Mouse (Mus musculus): Measurements from ENCODE around the gene BC067074. TPM values are rescaled to one million over a fixed set of nuclear protein-coding genes. Genes with fewer than 3 reads are reported as not detected.

Gene BC067074
- polyA plus RNA-seq, 1 experiment from 2014 or later: 3.0 TPM

DNA sequence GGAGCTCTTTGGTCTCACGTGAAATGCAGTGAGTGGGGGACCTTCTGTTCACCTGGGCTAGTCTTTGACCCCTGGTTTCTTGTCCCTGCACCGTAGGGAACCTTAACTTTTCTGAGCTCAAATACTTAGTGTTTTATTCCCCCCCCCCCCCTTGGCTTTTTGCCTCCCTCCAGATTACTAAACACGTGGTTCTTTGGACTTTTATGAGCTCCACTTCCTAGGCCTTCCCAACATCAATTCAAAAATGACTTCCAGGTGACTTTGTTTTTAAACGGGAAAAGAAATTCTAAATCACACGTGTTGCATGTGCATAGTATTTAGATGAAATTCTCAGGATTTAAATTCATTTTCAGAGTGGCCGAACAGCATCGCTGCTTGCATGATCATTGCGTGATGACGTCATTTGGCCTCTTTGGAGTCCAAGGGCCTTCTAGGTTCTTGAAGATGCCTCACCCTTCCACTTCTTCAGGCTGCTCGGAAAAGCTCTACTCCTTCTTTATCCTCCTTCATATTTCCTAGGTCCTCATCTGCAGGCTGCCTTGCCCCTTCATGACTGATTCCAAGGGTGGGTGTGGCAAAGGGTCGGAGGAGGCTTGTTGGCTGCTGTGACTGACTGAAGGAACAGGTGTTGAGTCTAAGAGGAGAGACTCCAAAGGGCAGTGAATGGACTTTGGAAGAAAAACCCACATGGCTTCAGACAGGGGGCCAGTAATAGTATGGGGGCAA lies 911 bp downstream of the BC067074 start:
- WGBS (ENCODE audit: insufficient replicate concordance): 58% methylated on average over 11 of the region's 11 CpGs
- Histone ChIP-seq H3K4me3 (ENCODE audit: low read depth, low read length) (peak overlapping the region; percentile 72), H3K4me2 (peak overlapping the region; percentile 89), H3K9me3 (replicated peaks; ENCODE audit: control insufficient read depth, low read length) (no peaks in the 10 kb centered on the region), H3K36me3 (ENCODE audit: control insufficient read depth, insufficient read depth, low read length) (no peaks in the 10 kb centered on the region), H3K27ac (ENCODE audit: low read depth, low read length) (no peak overlapping the region), H3K4me1 (ENCODE audit: control insufficient read depth, insufficient read depth, low read length) (no peaks in the 10 kb centered on the region; the same call in 1 of the 2 replicates), H3K9ac (ENCODE audit: low read depth, low read length) (peak overlapping the region; percentile 91), H3K27me3 (ENCODE audit: control insufficient read depth, insufficient read depth, low read length) (peaks cover 10% of the 10 kb centered on the region; the same call in 1 of the 2 replicates)
- ATAC-seq (replicated peaks; ENCODE audit: insufficient number of reproducible peaks, low FRiP score, low TSS enrichment): no peak

DNA sequence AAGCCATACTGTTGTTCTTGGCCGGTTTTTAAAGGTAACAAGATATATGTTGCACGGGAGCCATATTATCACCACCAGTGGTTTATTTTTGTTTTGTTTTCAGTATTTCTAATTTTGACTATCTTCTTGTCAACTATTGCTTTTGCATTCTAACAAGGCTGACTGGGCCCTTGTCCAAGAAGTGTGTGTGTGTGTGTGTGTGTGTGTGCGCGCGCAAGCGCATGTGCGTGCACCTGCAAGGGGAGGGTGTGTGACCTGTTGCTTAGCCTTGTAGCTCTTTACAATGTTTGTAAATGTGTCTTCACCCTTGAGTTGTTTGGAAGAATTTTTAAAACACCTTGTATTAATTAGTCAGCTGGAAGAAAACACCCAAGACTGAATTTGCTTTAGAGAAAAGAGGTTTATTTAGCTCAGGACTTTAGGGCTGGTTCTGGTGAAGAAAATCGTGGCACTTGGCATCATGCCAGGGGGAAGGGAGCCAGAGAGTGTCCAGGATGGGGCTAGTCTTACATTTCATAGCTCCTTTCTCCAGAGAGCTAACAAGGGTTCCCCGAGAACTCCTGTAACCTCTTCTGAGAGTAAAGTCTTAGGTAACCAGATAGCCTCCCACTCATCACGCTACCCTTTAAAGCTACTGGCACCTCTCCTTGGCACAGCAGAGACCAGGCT lies 3.0 kb downstream of the BC067074 start:
- no peak overlapping the region for H3K9ac ChIP-seq (ENCODE audit: low read depth, low read length)
- H3K4me1 ChIP-seq (ENCODE audit: control insufficient read depth, insufficient read depth, low read length): no peaks in the 10 kb centered on the region; the same call in 1 of the 2 replicates
- no peak overlapping the region for H3K4me2 ChIP-seq
- no peak for ATAC-seq (replicated peaks; ENCODE audit: insufficient number of reproducible peaks, low FRiP score, low TSS enrichment)
- H3K4me3 ChIP-seq (ENCODE audit: low read depth, low read length): no peak overlapping the region
- 82% methylated on average over 10 of the region's 10 CpGs for WGBS (ENCODE audit: insufficient replicate concordance)
- peaks cover 10% of the 10 kb centered on the region; the same call in 1 of the 2 replicates for H3K27me3 ChIP-seq (ENCODE audit: control insufficient read depth, insufficient read depth, low read length)
- H3K9me3 ChIP-seq (replicated peaks; ENCODE audit: control insufficient read depth, low read length): no peaks in the 10 kb centered on the region
- H3K36me3 ChIP-seq (ENCODE audit: control insufficient read depth, insufficient read depth, low read length): no peaks in the 10 kb centered on the region
- no peak overlapping the region for H3K27ac ChIP-seq (ENCODE audit: low read depth, low read length)

DNA sequence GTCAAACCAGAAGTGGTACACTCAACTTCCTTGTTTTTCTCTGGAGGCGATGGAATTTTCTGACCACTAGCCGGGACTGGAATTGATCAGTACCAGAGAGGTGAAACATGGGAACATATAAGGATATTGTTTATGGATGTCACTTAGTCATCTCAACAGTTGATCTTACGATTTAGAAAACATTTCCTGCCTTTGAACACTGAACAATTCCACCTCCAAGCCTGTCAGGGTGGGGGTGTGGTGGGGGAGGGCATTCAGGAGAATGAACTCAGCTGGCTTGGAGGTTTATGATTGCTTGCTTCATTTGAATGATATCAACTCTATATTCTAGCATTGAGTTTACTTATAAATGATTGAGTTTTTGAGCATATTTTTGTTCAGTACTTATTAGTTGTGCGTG lies 13.6 kb downstream of the BC067074 start:
- Histone ChIP-seq H3K27ac (ENCODE audit: low read depth, low read length) (no peak overlapping the region), H3K9me3 (replicated peaks; ENCODE audit: control insufficient read depth, low read length) (no peaks in the 10 kb centered on the region), H3K27me3 (ENCODE audit: control insufficient read depth, insufficient read depth, low read length) (no peaks in the 10 kb centered on the region), H3K4me2 (no peak overlapping the region), H3K36me3 (ENCODE audit: control insufficient read depth, insufficient read depth, low read length) (no peaks in the 10 kb centered on the region), H3K9ac (ENCODE audit: low read depth, low read length) (no peak overlapping the region), H3K4me3 (ENCODE audit: low read depth, low read length) (no peak overlapping the region), H3K4me1 (ENCODE audit: control insufficient read depth, insufficient read depth, low read length) (no peaks in the 10 kb centered on the region)
- ATAC-seq (replicated peaks; ENCODE audit: insufficient number of reproducible peaks, low FRiP score, low TSS enrichment): no peak
- 80% methylated on average over 4 of the region's 4 CpGs for WGBS (ENCODE audit: insufficient replicate concordance)

DNA sequence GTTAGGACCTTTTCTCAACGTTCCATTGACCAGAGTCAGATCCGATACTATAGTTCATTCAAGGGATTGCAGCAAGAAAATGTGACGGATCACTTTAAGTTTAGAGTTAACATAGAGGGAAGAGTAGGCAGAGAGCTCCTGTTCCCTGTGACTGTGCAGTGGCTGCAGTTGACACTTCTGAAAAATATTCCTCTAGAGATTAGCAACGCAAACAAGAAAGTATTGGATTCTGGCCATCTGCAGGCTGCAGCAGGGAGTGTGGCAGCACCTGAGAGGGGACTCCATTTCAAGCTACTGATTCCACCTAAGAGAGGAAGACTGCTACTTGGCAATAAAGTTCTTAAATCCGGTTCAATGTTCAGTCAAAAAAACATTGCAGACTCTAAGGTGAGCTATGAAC lies 26.6 kb downstream of the BC067074 start:
- Histone ChIP-seq H3K27me3 (ENCODE audit: control insufficient read depth, insufficient read depth, low read length) (no peaks in the 10 kb centered on the region), H3K36me3 (ENCODE audit: control insufficient read depth, insufficient read depth, low read length) (no peaks in the 10 kb centered on the region), H3K4me2 (no peak overlapping the region), H3K27ac (ENCODE audit: low read depth, low read length) (no peak overlapping the region), H3K4me3 (ENCODE audit: low read depth, low read length) (no peak overlapping the region), H3K9me3 (replicated peaks; ENCODE audit: control insufficient read depth, low read length) (no peaks in the 10 kb centered on the region), H3K9ac (ENCODE audit: low read depth, low read length) (no peak overlapping the region), H3K4me1 (ENCODE audit: control insufficient read depth, insufficient read depth, low read length) (no peaks in the 10 kb centered on the region)
- ATAC-seq (replicated peaks; ENCODE audit: insufficient number of reproducible peaks, low FRiP score, low TSS enrichment): no peak
- 81% methylated on average over 5 of the region's 5 CpGs for WGBS (ENCODE audit: insufficient replicate concordance)

DNA sequence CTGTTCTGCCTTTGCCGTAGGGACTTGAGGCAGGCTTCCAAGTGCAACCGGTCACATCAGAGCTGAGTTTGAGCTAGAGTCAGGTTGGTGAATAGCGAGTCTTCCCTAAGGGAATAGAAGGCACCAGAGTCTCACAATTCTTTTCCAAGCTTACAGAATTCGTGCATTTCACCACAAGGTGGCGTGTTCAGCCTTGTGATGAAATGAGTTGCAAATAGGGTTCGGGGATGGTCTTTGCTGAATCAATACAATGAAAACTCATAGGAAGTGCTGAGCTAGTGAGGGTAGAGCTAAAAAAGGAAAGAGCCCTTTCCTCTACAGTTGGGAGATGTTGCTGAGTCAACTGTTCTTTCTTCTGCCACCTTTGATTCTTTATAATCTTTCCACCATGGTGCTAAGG lies 29.0 kb downstream of the BC067074 start:
- Histone ChIP-seq H3K9ac (ENCODE audit: low read depth, low read length) (no peak overlapping the region), H3K4me1 (ENCODE audit: control insufficient read depth, insufficient read depth, low read length) (no peaks in the 10 kb centered on the region), H3K36me3 (ENCODE audit: control insufficient read depth, insufficient read depth, low read length) (no peaks in the 10 kb centered on the region), H3K4me3 (ENCODE audit: low read depth, low read length) (no peak overlapping the region), H3K4me2 (no peak overlapping the region), H3K27ac (ENCODE audit: low read depth, low read length) (no peak overlapping the region), H3K9me3 (replicated peaks; ENCODE audit: control insufficient read depth, low read length) (no peaks in the 10 kb centered on the region), H3K27me3 (ENCODE audit: control insufficient read depth, insufficient read depth, low read length) (no peaks in the 10 kb centered on the region)
- WGBS (ENCODE audit: insufficient replicate concordance): 18% methylated on average over 6 of the region's 6 CpGs
- no peak for ATAC-seq (replicated peaks; ENCODE audit: insufficient number of reproducible peaks, low FRiP score, low TSS enrichment)

DNA sequence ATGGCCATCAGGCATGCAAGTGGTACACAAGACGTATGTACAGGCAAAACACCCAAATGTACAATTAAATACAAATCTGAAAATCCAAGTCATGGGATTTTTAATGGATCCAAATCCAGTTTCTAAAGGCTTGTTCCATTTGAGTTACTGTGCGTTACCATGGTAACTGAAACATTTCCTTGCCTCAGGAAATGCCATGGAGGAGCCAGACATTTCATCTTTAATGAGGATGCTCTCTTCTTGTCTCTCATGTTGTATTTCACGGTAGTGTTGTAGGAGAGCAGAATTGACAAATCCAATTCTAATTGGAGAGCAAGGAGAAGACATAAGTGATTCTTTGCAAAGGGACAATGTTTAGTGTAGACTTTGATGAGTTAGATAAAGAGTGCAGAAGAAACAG lies 31.3 kb downstream of the BC067074 start:
- no peak for ATAC-seq (replicated peaks; ENCODE audit: insufficient number of reproducible peaks, low FRiP score, low TSS enrichment)
- no peak overlapping the region for H3K9ac ChIP-seq (ENCODE audit: low read depth, low read length)
- H3K27ac ChIP-seq (ENCODE audit: low read depth, low read length): no peak overlapping the region
- WGBS (ENCODE audit: insufficient replicate concordance): 83% methylated on average over 3 of the region's 3 CpGs
- H3K4me2 ChIP-seq: no peak overlapping the region
- no peaks in the 10 kb centered on the region for H3K27me3 ChIP-seq (ENCODE audit: control insufficient read depth, insufficient read depth, low read length)
- H3K4me3 ChIP-seq (ENCODE audit: low read depth, low read length): no peak overlapping the region
- H3K4me1 ChIP-seq (ENCODE audit: control insufficient read depth, insufficient read depth, low read length): no peaks in the 10 kb centered on the region
- H3K9me3 ChIP-seq (replicated peaks; ENCODE audit: control insufficient read depth, low read length): no peaks in the 10 kb centered on the region
- H3K36me3 ChIP-seq (ENCODE audit: control insufficient read depth, insufficient read depth, low read length): no peaks in the 10 kb centered on the region

DNA sequence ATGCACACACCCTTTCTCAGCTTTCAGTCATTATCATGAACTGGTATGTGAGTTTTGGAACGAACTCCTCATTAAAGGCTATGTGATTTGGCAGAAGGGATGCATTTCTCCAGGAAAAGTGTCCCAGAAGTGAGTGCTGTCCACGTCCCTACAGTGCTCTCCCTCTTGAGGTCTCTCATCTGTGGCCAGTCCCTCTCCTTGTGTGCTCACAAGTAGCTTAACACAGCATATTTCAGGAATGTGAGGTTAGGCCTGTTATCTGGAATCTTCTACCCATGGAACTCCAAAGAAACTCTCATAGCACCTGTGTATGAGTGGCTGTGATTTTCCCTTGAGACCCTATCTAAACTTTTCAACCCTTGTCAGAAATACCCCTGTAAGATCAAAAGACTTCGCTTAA lies 32.7 kb downstream of the BC067074 start:
- H3K4me3 ChIP-seq (ENCODE audit: low read depth, low read length): no peak overlapping the region
- 58% methylated on average over 3 of the region's 3 CpGs for WGBS (ENCODE audit: insufficient replicate concordance)
- H3K27ac ChIP-seq (ENCODE audit: low read depth, low read length): no peak overlapping the region
- no peaks in the 10 kb centered on the region for H3K36me3 ChIP-seq (ENCODE audit: control insufficient read depth, insufficient read depth, low read length)
- ATAC-seq (replicated peaks; ENCODE audit: insufficient number of reproducible peaks, low FRiP score, low TSS enrichment): no peak
- H3K27me3 ChIP-seq (ENCODE audit: control insufficient read depth, insufficient read depth, low read length): no peaks in the 10 kb centered on the region
- no peaks in the 10 kb centered on the region for H3K4me1 ChIP-seq (ENCODE audit: control insufficient read depth, insufficient read depth, low read length)
- H3K9ac ChIP-seq (ENCODE audit: low read depth, low read length): no peak overlapping the region
- H3K4me2 ChIP-seq: no peak overlapping the region
- H3K9me3 ChIP-seq (replicated peaks; ENCODE audit: control insufficient read depth, low read length): peaks cover 4% of the 10 kb centered on the region; the same call in 1 of the 2 replicates

DNA sequence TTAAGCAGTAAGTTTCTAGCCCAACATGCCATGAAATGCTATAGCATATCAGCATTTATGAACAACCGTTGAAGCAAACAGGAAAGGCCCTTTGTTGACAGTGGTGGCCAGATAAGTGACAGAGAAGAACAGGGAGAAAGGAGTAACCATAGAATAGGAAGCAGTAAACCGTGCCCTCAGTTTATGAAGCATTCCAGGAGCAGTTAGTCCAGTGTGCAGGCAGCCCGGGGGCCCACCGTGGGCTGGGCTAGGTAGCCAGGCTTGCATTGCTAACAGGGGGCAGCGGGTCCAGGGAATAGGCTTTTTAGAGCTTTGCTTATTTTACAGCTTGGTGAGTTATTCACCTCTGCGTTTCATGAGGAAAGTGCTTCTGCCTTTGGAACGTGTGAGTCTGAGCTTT lies 39.3 kb downstream of the BC067074 start:
- no peaks in the 10 kb centered on the region for H3K36me3 ChIP-seq (ENCODE audit: control insufficient read depth, insufficient read depth, low read length)
- H3K9me3 ChIP-seq (replicated peaks; ENCODE audit: control insufficient read depth, low read length): peaks cover 4% of the 10 kb centered on the region; the same call in 1 of the 2 replicates
- H3K4me3 ChIP-seq (ENCODE audit: low read depth, low read length): no peak overlapping the region
- no peak overlapping the region for H3K9ac ChIP-seq (ENCODE audit: low read depth, low read length)
- H3K27ac ChIP-seq (ENCODE audit: low read depth, low read length): no peak overlapping the region
- 65% methylated on average over 7 of the region's 7 CpGs for WGBS (ENCODE audit: insufficient replicate concordance)
- no peaks in the 10 kb centered on the region for H3K27me3 ChIP-seq (ENCODE audit: control insufficient read depth, insufficient read depth, low read length)
- H3K4me1 ChIP-seq (ENCODE audit: control insufficient read depth, insufficient read depth, low read length): no peaks in the 10 kb centered on the region
- H3K4me2 ChIP-seq: no peak overlapping the region
- no peak for ATAC-seq (replicated peaks; ENCODE audit: insufficient number of reproducible peaks, low FRiP score, low TSS enrichment)
